8 mouse cellular contexts compared by ENCODE assay signal in genomic region chr11:29547752-29548503, GRCm38 (mm10). TPM values are rescaled to one million over a fixed set of nuclear protein-coding genes. Genes with fewer than 3 reads are reported as not detected.
A peak's percentile ranks its signal among the peaks of the same experiment; 100 is the strongest.
DNase-seq lines count a peak whose midpoint lies in the region; ATAC-seq and TF ChIP-seq lines count a peak whose summit lies in the region.

Gene Clhc1 (plus strand): TSS chr11:29547950.
Gene Rps27a (minus strand): TSS chr11:29548109.

- H3K27ac ChIP-seq in ES-Bruce4 (ENCODE audit: insufficient read depth, low read length), result peak within 1 kb of the TSS; percentile 81
- peak within 1 kb of the TSS; percentile 81 for H3K27ac ChIP-seq in forebrain, embryonic 13.5 days
- H3K27ac ChIP-seq in liver, postnatal 0 days (ENCODE audit: low read depth), result peak within 1 kb of the TSS; percentile 70
- peak within 1 kb of the TSS; percentile 79 for H3K27ac ChIP-seq in neural tube, embryonic 14.5 days (ENCODE audit: low read depth, low read length)

- peak within 1 kb of the TSS; percentile 68 for H3K4me2 ChIP-seq in forebrain, embryonic 13.5 days
- H3K4me2 ChIP-seq in liver, postnatal 0 days (ENCODE audit: low read depth, low read length), result peak within 1 kb of the TSS; percentile 81
- H3K4me2 ChIP-seq in neural tube, embryonic 14.5 days (ENCODE audit: low read depth, low read length), result peak within 1 kb of the TSS; percentile 67

- H3K9ac ChIP-seq in ES-Bruce4 (ENCODE audit: low read depth, poor library complexity, severe bottlenecking), result peak within 1 kb of the TSS; percentile 98
- peak within 1 kb of the TSS; percentile 84 for H3K9ac ChIP-seq in forebrain, embryonic 13.5 days
- H3K9ac ChIP-seq in liver, postnatal 0 days (replicated peaks), result peak within 1 kb of the TSS; percentile 92
- H3K9ac ChIP-seq in neural tube, embryonic 14.5 days (replicated peaks; ENCODE audit: low read depth, low read length), result peak within 1 kb of the TSS; percentile 80

- no peaks in the 10 kb centered on the region for H3K9me3 ChIP-seq in ES-Bruce4 (replicated peaks; ENCODE audit: control insufficient read depth, insufficient read depth, low read length, poor library complexity, severe bottlenecking)
- H3K9me3 ChIP-seq in forebrain, embryonic 13.5 days (replicated peaks), result no peaks in the 10 kb centered on the region
- H3K9me3 ChIP-seq in liver, postnatal 0 days (ENCODE audit: low read length), result no peaks in the 10 kb centered on the region
- no peaks in the 10 kb centered on the region for H3K9me3 ChIP-seq in neural tube, embryonic 14.5 days (ENCODE audit: control insufficient read depth, low read length)

- H3K4me3 ChIP-seq in ES-Bruce4 (ENCODE audit: low read depth, low read length), result peak within 1 kb of the TSS; percentile 99
- peak within 1 kb of the TSS; percentile 70 for H3K4me3 ChIP-seq in forebrain, embryonic 13.5 days
- H3K4me3 ChIP-seq in liver, postnatal 0 days (ENCODE audit: low read depth, low read length), result peak within 1 kb of the TSS; percentile 89
- peak within 1 kb of the TSS; percentile 63 for H3K4me3 ChIP-seq in neural tube, embryonic 14.5 days (ENCODE audit: low read depth, low read length)

- peak; percentile 49; the same call in 1 of the 2 replicates for TF ChIP-seq EP300 in ES-Bruce4 (IDR thresholded peaks at IDR 0.05; ENCODE audit: insufficient read depth, low read depth, low read length)
- peak; percentile 81; the same call in 1 of the 2 replicates for TF ChIP-seq EP300 in liver, postnatal 0 days (IDR thresholded peaks at IDR 0.05; ENCODE audit: low read depth)

- no peak for TF ChIP-seq CTCF in ES-Bruce4 (IDR thresholded peaks at IDR 0.05; ENCODE audit: low read depth, low read length)
- 0 out of 2 replicates have a peak, but pooled peaks have one; percentile 17 for TF ChIP-seq CTCF in liver, postnatal 0 days (IDR thresholded peaks at IDR 0.05; ENCODE audit: low read depth)

- H3K4me1 ChIP-seq in ES-Bruce4 (ENCODE audit: control insufficient read depth, insufficient read depth, low read length), result no peaks in the 10 kb centered on the region
- peaks cover 16% of the 10 kb centered on the region for H3K4me1 ChIP-seq in forebrain, embryonic 13.5 days
- H3K4me1 ChIP-seq in liver, postnatal 0 days (ENCODE audit: insufficient read depth), result peaks cover 16% of the 10 kb centered on the region
- peaks cover 8% of the 10 kb centered on the region; the same call in 1 of the 2 replicates for H3K4me1 ChIP-seq in neural tube, embryonic 14.5 days (ENCODE audit: control insufficient read depth, insufficient read depth, low read length)

- TF ChIP-seq POLR2A in ES-Bruce4 (IDR thresholded peaks at IDR 0.05; ENCODE audit: insufficient read depth, low read length), result peak; percentile 98

- ATAC-seq in cerebellum, adult (ENCODE audit: insufficient number of reproducible peaks, low FRiP score, low TSS enrichment), result peak; percentile 99
- peak; percentile 98 for ATAC-seq in forebrain, embryonic 13.5 days
- ATAC-seq in liver, postnatal 0 days, result peak; percentile 98
- peak; percentile 98 for ATAC-seq in neural tube, embryonic 14.5 days (ENCODE audit: low read depth)

- WGBS in forebrain, embryonic 13.5 days, result 1% methylated on average over 46 of the region's 46 CpGs
- under 1% methylated on average over 46 of the region's 46 CpGs for WGBS in large intestine, adult 2 months
- WGBS in liver, postnatal 0 days (ENCODE audit: insufficient replicate concordance), result under 1% methylated on average over 46 of the region's 46 CpGs
- WGBS in neural tube, embryonic 14.5 days, result under 1% methylated on average over 46 of the region's 46 CpGs

- H3K27me3 ChIP-seq in ES-Bruce4 (ENCODE audit: control insufficient read depth, insufficient read depth, low read length, poor library complexity, severe bottlenecking), result no peaks in the 10 kb centered on the region
- no peaks in the 10 kb centered on the region for H3K27me3 ChIP-seq in forebrain, embryonic 13.5 days
- no peaks in the 10 kb centered on the region for H3K27me3 ChIP-seq in liver, postnatal 0 days (ENCODE audit: insufficient read depth, low read length)
- no peaks in the 10 kb centered on the region for H3K27me3 ChIP-seq in neural tube, embryonic 14.5 days (ENCODE audit: control insufficient read depth, insufficient read depth, low read length)

- peaks cover 36% of the 10 kb centered on the region for H3K36me3 ChIP-seq in ES-Bruce4 (ENCODE audit: control insufficient read depth, insufficient read depth, low read length, poor library complexity, severe bottlenecking)
- peaks cover 37% of the 10 kb centered on the region for H3K36me3 ChIP-seq in forebrain, embryonic 13.5 days (ENCODE audit: poor library complexity, severe bottlenecking)
- peaks cover 26% of the 10 kb centered on the region for H3K36me3 ChIP-seq in liver, postnatal 0 days (replicated peaks; ENCODE audit: insufficient read depth, low read length)
- peaks cover 19% of the 10 kb centered on the region for H3K36me3 ChIP-seq in neural tube, embryonic 14.5 days (ENCODE audit: control insufficient read depth, insufficient read depth, low read length)

- DNase-seq in heart, postnatal 10 days, result peak; percentile 97
- DNase-seq in large intestine, adult 2 months (ENCODE audit: low read depth, low spot score), result peak; percentile 89
- peak; percentile 95 for DNase-seq in liver, postnatal 0 days
- DNase-seq in testis, postnatal 10 days (ENCODE audit: low spot score), result peak; percentile 97

- intact Hi-C loops in heart, postnatal 10 days (cut with DNase I), result loop anchor here (1.0 kb wide), 1 partner anchor 144 kb away; the partner anchor contains the start of gene Rtn4

RNA-seq across cellular contexts. Expression of gene Clhc1, which starts in this region (rescaled TPM):
- 0.53 and 1.2 TPM in 2 replicates for polyA plus RNA-seq in ES-Bruce4 (2011; ENCODE audit: insufficient read depth, insufficient read length, low read depth, missing spikeins)
- 0.20 and 0.50 TPM in 2 replicates for polyA plus RNA-seq in forebrain, embryonic 13.5 days (2015; fragmentation: Nextera tagmentation; extraction: Ambion mirVana)
- total RNA-seq in heart, postnatal 10 days (2021), result not detected
- polyA plus RNA-seq in large intestine, adult 2 months (2012; rRNA removed), result not detected in 2 replicates
- not detected in 2 replicates for polyA plus RNA-seq in liver, postnatal 0 days (2015; fragmentation: Nextera tagmentation; extraction: Ambion mirVana)
- 0.17 and 0.30 TPM in 2 replicates for polyA plus RNA-seq in neural tube, embryonic 14.5 days (2014; fragmentation: Nextera tagmentation; extraction: Ambion mirVana)

RNA-seq across cellular contexts. Expression of gene Rps27a, which starts in this region (rescaled TPM):
- 2,911 and 3,072 TPM in 2 replicates for polyA plus RNA-seq in ES-Bruce4 (2011; ENCODE audit: insufficient read depth, insufficient read length, low read depth, missing spikeins)
- 829 and 870 TPM in 2 replicates for polyA plus RNA-seq in forebrain, embryonic 13.5 days (2015; fragmentation: Nextera tagmentation; extraction: Ambion mirVana)
- total RNA-seq in heart, postnatal 10 days (2021), result 100 to 1,000 TPM; 627 to 630 TPM
- 157 and 160 TPM in 2 replicates for polyA plus RNA-seq in large intestine, adult 2 months (2012; rRNA removed)
- polyA plus RNA-seq in liver, postnatal 0 days (2015; fragmentation: Nextera tagmentation; extraction: Ambion mirVana), result 684 and 729 TPM in 2 replicates
- 605 and 689 TPM in 2 replicates for polyA plus RNA-seq in neural tube, embryonic 14.5 days (2014; fragmentation: Nextera tagmentation; extraction: Ambion mirVana)

Comparison
In these comparisons a context has a peak if more than half of its experiments do, and no peak if none do; other contexts are left out.
1. Peak in every context shown above with its lines: DNase-seq, ATAC-seq, H3K4me3 ChIP-seq and H3K27ac ChIP-seq.